Mouse (Mus musculus): ENCODE measurements around the gene Pdzd3. TPM values are rescaled to one million over a fixed set of nuclear protein-coding genes. Genes with fewer than 3 reads are reported as not detected.

Pdzd3 gene
- polyA plus RNA-seq, 1 experiment from 2014 or later, result 0.13 TPM

- WGBS, result 8% methylated on average over 24 of the region's 28 CpGs
- peak overlapping the region; percentile 95 for H3K9ac ChIP-seq (replicated peaks; ENCODE audit: low read depth)
- H3K27me3 ChIP-seq (replicated peaks; ENCODE audit: insufficient read depth, low read length), result no peaks in the 10 kb centered on the region
- peak overlapping the region; percentile 86 for H3K4me2 ChIP-seq (replicated peaks; ENCODE audit: low read depth, low read length)
- ATAC-seq (peak; percentile 97), DNase-seq (ENCODE audit: low spot score) (peak; percentile 94)
- H3K27ac ChIP-seq (ENCODE audit: low read length), result peak overlapping the region; percentile 92
- H3K9me3 ChIP-seq (ENCODE audit: low read length), result no peaks in the 10 kb centered on the region
- TF ChIP-seq EP300 (IDR thresholded peaks at IDR 0.05), result no peak
- peak; percentile 76 for TF ChIP-seq CTCF (IDR thresholded peaks at IDR 0.05)
- peak overlapping the region; percentile 56 for H3K4me3 ChIP-seq (ENCODE audit: low read depth, low read length)
- peaks cover 7% of the 10 kb centered on the region; the same call in 1 of the 2 replicates for H3K4me1 ChIP-seq (ENCODE audit: insufficient read depth, low read depth, low read length)
- no peaks in the 10 kb centered on the region for H3K36me3 ChIP-seq (ENCODE audit: insufficient read depth, low read length)
These were observed 16.7 kb upstream of the Pdzd3 start for GRCm38 (mm10) chr9:44268027-44268360.

GRCm38 (mm10) chr9:44267319-44268026 is 16.2 kb upstream of the Pdzd3 start:
- peaks cover 7% of the 10 kb centered on the region; the same call in 1 of the 2 replicates for H3K4me1 ChIP-seq (ENCODE audit: insufficient read depth, low read depth, low read length)
- no peaks in the 10 kb centered on the region for H3K27me3 ChIP-seq (replicated peaks; ENCODE audit: insufficient read depth, low read length)
- H3K9me3 ChIP-seq (ENCODE audit: low read length), result no peaks in the 10 kb centered on the region
- DNase-seq (ENCODE audit: low spot score) (peak; percentile 41), ATAC-seq (peak; percentile 37; the same call in 1 of the 2 replicates)
- H3K36me3 ChIP-seq (ENCODE audit: insufficient read depth, low read length), result no peaks in the 10 kb centered on the region
- peak; percentile 47 for TF ChIP-seq CTCF (IDR thresholded peaks at IDR 0.05)
- TF ChIP-seq EP300 (IDR thresholded peaks at IDR 0.05), result no peak
- H3K27ac ChIP-seq (ENCODE audit: low read length), result peak overlapping the region; percentile 92
- H3K4me2 ChIP-seq (replicated peaks; ENCODE audit: low read depth, low read length), result peak overlapping the region; percentile 86
- peak overlapping the region; percentile 56 for H3K4me3 ChIP-seq (ENCODE audit: low read depth, low read length)
- 7% methylated on average over 21 of the region's 23 CpGs for WGBS
- H3K9ac ChIP-seq (replicated peaks; ENCODE audit: low read depth), result peak overlapping the region; percentile 95

GRCm38 (mm10) chr9:44266478-44267226 is 15.4 kb upstream of the Pdzd3 start:
- Histone ChIP-seq H3K4me3 (ENCODE audit: low read depth, low read length) (0 out of 2 replicates have a peak overlapping the region, but pooled peaks have one; percentile 56), H3K36me3 (ENCODE audit: insufficient read depth, low read length) (no peaks in the 10 kb centered on the region), H3K27ac (ENCODE audit: low read length) (peak overlapping the region; percentile 92), H3K4me2 (replicated peaks; ENCODE audit: low read depth, low read length) (peak overlapping the region; percentile 86), H3K27me3 (replicated peaks; ENCODE audit: insufficient read depth, low read length) (no peaks in the 10 kb centered on the region), H3K9ac (replicated peaks; ENCODE audit: low read depth) (peak overlapping the region; percentile 95), H3K9me3 (ENCODE audit: low read length) (no peaks in the 10 kb centered on the region), H3K4me1 (ENCODE audit: insufficient read depth, low read depth, low read length) (peaks cover 7% of the 10 kb centered on the region; the same call in 1 of the 2 replicates)
- DNase-seq (ENCODE audit: low spot score), result peak; percentile 58
- no peak for ATAC-seq
- WGBS, result 45% methylated on average over 8 of the region's 8 CpGs
- no peak for TF ChIP-seq EP300 (IDR thresholded peaks at IDR 0.05)
- TF ChIP-seq CTCF (IDR thresholded peaks at IDR 0.05), result no peak

- no peak for ATAC-seq
- Histone ChIP-seq H3K27ac (ENCODE audit: low read length) (no peak overlapping the region), H3K4me3 (ENCODE audit: low read depth, low read length) (no peak overlapping the region), H3K36me3 (ENCODE audit: insufficient read depth, low read length) (no peaks in the 10 kb centered on the region), H3K4me1 (ENCODE audit: insufficient read depth, low read depth, low read length) (no peaks in the 10 kb centered on the region; the same call in 1 of the 2 replicates), H3K9ac (replicated peaks; ENCODE audit: low read depth) (no peak overlapping the region), H3K9me3 (ENCODE audit: low read length) (no peaks in the 10 kb centered on the region), H3K27me3 (replicated peaks; ENCODE audit: insufficient read depth, low read length) (no peaks in the 10 kb centered on the region), H3K4me2 (replicated peaks; ENCODE audit: low read depth, low read length) (no peak overlapping the region)
- no peak for DNase-seq (ENCODE audit: low spot score)
- TF ChIP-seq EP300 (IDR thresholded peaks at IDR 0.05), result no peak
- TF ChIP-seq CTCF (IDR thresholded peaks at IDR 0.05), result no peak
- 82% methylated on average over 14 of the region's 14 CpGs for WGBS
These were observed 10.1 kb upstream of the Pdzd3 start for GRCm38 (mm10) chr9:44261388-44261787.

- H3K36me3 ChIP-seq (ENCODE audit: insufficient read depth, low read length), result no peaks in the 10 kb centered on the region
- H3K4me2 ChIP-seq (replicated peaks; ENCODE audit: low read depth, low read length), result no peak overlapping the region
- H3K27me3 ChIP-seq (replicated peaks; ENCODE audit: insufficient read depth, low read length), result no peaks in the 10 kb centered on the region
- 74% methylated on average over 10 of the region's 10 CpGs for WGBS
- H3K4me1 ChIP-seq (ENCODE audit: insufficient read depth, low read depth, low read length), result no peaks in the 10 kb centered on the region
- DNase-seq (ENCODE audit: low spot score) (no peak), ATAC-seq (no peak)
- H3K9ac ChIP-seq (replicated peaks; ENCODE audit: low read depth), result no peak overlapping the region
- TF ChIP-seq CTCF (IDR thresholded peaks at IDR 0.05), result no peak
- TF ChIP-seq EP300 (IDR thresholded peaks at IDR 0.05), result no peak
- H3K9me3 ChIP-seq (ENCODE audit: low read length), result no peaks in the 10 kb centered on the region
- H3K27ac ChIP-seq (ENCODE audit: low read length), result no peak overlapping the region
- H3K4me3 ChIP-seq (ENCODE audit: low read depth, low read length), result no peak overlapping the region
These were observed 7.7 kb upstream of the Pdzd3 start for GRCm38 (mm10) chr9:44259014-44259413.

GRCm38 (mm10) chr9:44256213-44256612 is 4.9 kb upstream of the Pdzd3 start:
- H3K9me3 ChIP-seq (ENCODE audit: low read length), result no peaks in the 10 kb centered on the region
- no peaks in the 10 kb centered on the region for H3K27me3 ChIP-seq (replicated peaks; ENCODE audit: insufficient read depth, low read length)
- no peak overlapping the region for H3K9ac ChIP-seq (replicated peaks; ENCODE audit: low read depth)
- no peak overlapping the region for H3K27ac ChIP-seq (ENCODE audit: low read length)
- ATAC-seq (no peak), DNase-seq (ENCODE audit: low spot score) (no peak)
- peaks cover 5% of the 10 kb centered on the region; the same call in 1 of the 2 replicates for H3K36me3 ChIP-seq (ENCODE audit: insufficient read depth, low read length)
- no peaks in the 10 kb centered on the region for H3K4me1 ChIP-seq (ENCODE audit: insufficient read depth, low read depth, low read length)
- TF ChIP-seq CTCF (IDR thresholded peaks at IDR 0.05), result no peak
- TF ChIP-seq EP300 (IDR thresholded peaks at IDR 0.05), result no peak
- H3K4me2 ChIP-seq (replicated peaks; ENCODE audit: low read depth, low read length), result no peak overlapping the region
- H3K4me3 ChIP-seq (ENCODE audit: low read depth, low read length), result no peak overlapping the region
- 63% methylated on average over 8 of the region's 8 CpGs for WGBS

Data from lung, postnatal 0 days (tissue).